Mouse (Mus musculus) forebrain, embryonic 14.5 days (tissue): ENCODE results near the gene Tfg. TPM values are rescaled to one million over a fixed set of nuclear protein-coding genes. Genes with fewer than 3 reads are reported as not detected.
A peak's percentile ranks its signal among the peaks of the same experiment; 100 is the strongest.

Experiments
- ATAC-seq: fragments of 200-750 bp; cut with Nextera tagmentation; 2 replicates; pipeline ENCODE4 v1.8.0; 2017; ENCODE audit warnings: mild to moderate bottlenecking, moderate library complexity
- DNase-seq: peaks from one replicate; pipeline ENCODE4 v3.0.0-alpha.2; 2015; ENCODE audit warnings: low spot score
- H3K27ac ChIP-seq: fragments of 300-500 bp; sonication (generic); 2 replicates; pipeline ENCODE4 v1.5.1; 2014; ENCODE audit warnings: low read depth, mild to moderate bottlenecking, control low read depth, low read length, moderate library complexity
- H3K27me3 ChIP-seq: fragments of 300-500 bp; sonication (generic); replicated peaks from 2 replicates; pipeline ENCODE4 v1.6.1; 2014; ENCODE audit warnings: low read length, control low read depth, mixed read lengths; ENCODE audit not compliant: control insufficient read depth, insufficient read depth
- H3K36me3 ChIP-seq: fragments of 300-500 bp; sonication (generic); 2 replicates; pipeline ENCODE4 v1.6.1; 2014; ENCODE audit warnings: low read length, control low read depth; ENCODE audit not compliant: control insufficient read depth, insufficient read depth
- H3K4me1 ChIP-seq: fragments of 300-500 bp; sonication (generic); 2 replicates; pipeline ENCODE4 v1.6.1; 2014; ENCODE audit warnings: antibody characterized with exemption, low read length, control low read depth; ENCODE audit not compliant: control insufficient read depth, insufficient read depth
- H3K4me2 ChIP-seq: fragments of 300-500 bp; sonication (generic); 2 replicates; pipeline ENCODE4 v1.6.1; 2014; ENCODE audit warnings: mild to moderate bottlenecking, control low read depth, low read length
- H3K4me3 ChIP-seq: fragments of 300-500 bp; sonication (generic); 2 replicates; pipeline ENCODE4 v1.5.1; 2014; ENCODE audit warnings: low read depth, low read length, control low read depth
- H3K9ac ChIP-seq: fragments of 300-500 bp; sonication (generic); 2 replicates; pipeline ENCODE4 v1.6.1; 2014; ENCODE audit warnings: mild to moderate bottlenecking, low read length, control low read depth, moderate library complexity
- H3K9me3 ChIP-seq: fragments of 300-500 bp; sonication (generic); replicated peaks from 2 replicates; pipeline ENCODE4 v1.6.1; 2016; ENCODE audit warnings: low read length, control low read depth, mixed read lengths; ENCODE audit not compliant: control insufficient read depth
- WGBS: fragments of 180-500 bp; shearing (Covaris S2); extraction: QIAGEN DNeasy Blood & Tissue Kit; methylation state at CpG from one replicate; pipeline ENCODE4 v1.1.7; 2014; 5-methylcytosine and 5-hydroxymethylcytosine counted together
- polyA plus RNA-seq: library from polyadenylated mRNA; unstranded; fragments of >200 nt; fragmentation: Nextera tagmentation; extraction: Ambion mirVana; gene quantifications from 2 replicates; pipeline ENCODE4 v1.2.1, GENCODE M21; 2014

Gene Tfg
- 163 and 169 TPM in 2 replicates for polyA plus RNA-seq

- no peaks in the 10 kb centered on the region for H3K27me3 ChIP-seq
- peak within 1 kb of the TSS; percentile 97 for H3K27ac ChIP-seq
- no peaks in the 10 kb centered on the region for H3K9me3 ChIP-seq
- peaks cover 12% of the 10 kb centered on the region for H3K4me1 ChIP-seq
- ATAC-seq (peak; percentile 98), DNase-seq (peak; percentile 100)
- peaks cover 2% of the 10 kb centered on the region; the same call in 1 of the 2 replicates for H3K36me3 ChIP-seq
- peak within 1 kb of the TSS; percentile 64 for H3K4me2 ChIP-seq
- H3K4me3 ChIP-seq = peak within 1 kb of the TSS; percentile 68
- peak within 1 kb of the TSS; percentile 88 for H3K9ac ChIP-seq
- under 1% methylated on average over 59 of the region's 62 CpGs for WGBS
These were observed at the start of gene Tfg for GRCm38 (mm10) chr16:56717224-56718200. TSS of gene Tfg (minus strand) at chr16:56717450.

GRCm38 (mm10) chr16:56729060-56729459, 11.8 kb upstream of the Tfg start:
- H3K27me3 ChIP-seq = no peaks in the 10 kb centered on the region
- DNase-seq = no peak
- H3K27ac ChIP-seq = no peak overlapping the region
- H3K4me2 ChIP-seq = no peak overlapping the region
- no peak for ATAC-seq
- H3K9ac ChIP-seq = no peak overlapping the region
- H3K36me3 ChIP-seq = no peaks in the 10 kb centered on the region
- H3K9me3 ChIP-seq = no peaks in the 10 kb centered on the region
- 44% methylated on average over 1 of the region's 1 CpGs for WGBS
- no peaks in the 10 kb centered on the region for H3K4me1 ChIP-seq
- no peak overlapping the region for H3K4me3 ChIP-seq

- Histone ChIP-seq H3K4me3 (no peak overlapping the region), H3K9ac (no peak overlapping the region), H3K27ac (no peak overlapping the region), H3K4me2 (no peak overlapping the region), H3K9me3 (no peaks in the 10 kb centered on the region), H3K4me1 (no peaks in the 10 kb centered on the region), H3K36me3 (no peaks in the 10 kb centered on the region), H3K27me3 (no peaks in the 10 kb centered on the region)
- ATAC-seq (no peak), DNase-seq (no peak)
- 83% methylated on average over 10 of the region's 10 CpGs for WGBS
These were observed 7.7 kb upstream of the Tfg start for GRCm38 (mm10) chr16:56724927-56725326.

GRCm38 (mm10) chr16:56722357-56722756, 5.1 kb upstream of the Tfg start:
- H3K4me1 ChIP-seq = no peaks in the 10 kb centered on the region
- H3K9me3 ChIP-seq = no peaks in the 10 kb centered on the region
- no peak for DNase-seq
- 72% methylated on average over 4 of the region's 4 CpGs for WGBS
- H3K9ac ChIP-seq = no peak overlapping the region
- no peak overlapping the region for H3K27ac ChIP-seq
- no peaks in the 10 kb centered on the region for H3K27me3 ChIP-seq
- H3K36me3 ChIP-seq = no peaks in the 10 kb centered on the region
- ATAC-seq = no peak
- no peak overlapping the region for H3K4me2 ChIP-seq
- H3K4me3 ChIP-seq = no peak overlapping the region

- Histone ChIP-seq H3K4me3 (no peak overlapping the region), H3K9me3 (no peaks in the 10 kb centered on the region), H3K36me3 (no peaks in the 10 kb centered on the region), H3K9ac (no peak overlapping the region), H3K27me3 (no peaks in the 10 kb centered on the region), H3K27ac (no peak overlapping the region), H3K4me1 (peaks cover 12% of the 10 kb centered on the region), H3K4me2 (no peak overlapping the region)
- ATAC-seq (no peak), DNase-seq (no peak)
These were observed 1.8 kb upstream of the Tfg start for GRCm38 (mm10) chr16:56719031-56719430.

GRCm38 (mm10) chr16:56716557-56717179, 582 bp downstream of the Tfg start:
- Histone ChIP-seq H3K27ac (peak overlapping the region; percentile 97), H3K4me3 (peak overlapping the region; percentile 68), H3K4me1 (peaks cover 12% of the 10 kb centered on the region), H3K4me2 (peak overlapping the region; percentile 64), H3K36me3 (peaks cover 8% of the 10 kb centered on the region), H3K9ac (peak overlapping the region; percentile 88), H3K9me3 (no peaks in the 10 kb centered on the region), H3K27me3 (no peaks in the 10 kb centered on the region)
- peak; percentile 19 for DNase-seq
- WGBS = under 1% methylated on average over 36 of the region's 38 CpGs
- peak; percentile 65 for ATAC-seq

GRCm38 (mm10) chr16:56715608-56716007, 1.6 kb downstream of the Tfg start:
- H3K9ac ChIP-seq = no peak overlapping the region
- H3K27ac ChIP-seq = no peak overlapping the region
- H3K4me3 ChIP-seq = peak overlapping the region; percentile 68; the same call in 1 of the 2 replicates
- ATAC-seq (no peak), DNase-seq (no peak)
- H3K4me2 ChIP-seq = peak overlapping the region; percentile 64
- H3K27me3 ChIP-seq = no peaks in the 10 kb centered on the region
- peaks cover 18% of the 10 kb centered on the region for H3K36me3 ChIP-seq
- WGBS = 77% methylated on average over 3 of the region's 3 CpGs
- no peaks in the 10 kb centered on the region for H3K9me3 ChIP-seq
- H3K4me1 ChIP-seq = peaks cover 12% of the 10 kb centered on the region

GRCm38 (mm10) chr16:56710071-56710470, 7.2 kb downstream of the Tfg start:
- Histone ChIP-seq H3K4me3 (no peak overlapping the region), H3K9me3 (no peaks in the 10 kb centered on the region), H3K4me1 (no peaks in the 10 kb centered on the region; the same call in 1 of the 2 replicates), H3K36me3 (peaks cover 50% of the 10 kb centered on the region), H3K4me2 (no peak overlapping the region), H3K9ac (no peak overlapping the region), H3K27ac (no peak overlapping the region), H3K27me3 (no peaks in the 10 kb centered on the region)
- ATAC-seq = no peak
- WGBS = 97% methylated on average over 3 of the region's 3 CpGs
- no peak for DNase-seq

GRCm38 (mm10) chr16:56705731-56706130, 11.5 kb downstream of the Tfg start:
- ATAC-seq = no peak
- peaks cover 54% of the 10 kb centered on the region for H3K36me3 ChIP-seq
- DNase-seq = no peak

More at GRCm38 (mm10) chr16:56705731-56706130, 11.5 kb downstream of the Tfg start:
- H3K4me3 ChIP-seq = no peak overlapping the region
- no peaks in the 10 kb centered on the region for H3K4me1 ChIP-seq
- H3K27ac ChIP-seq = no peak overlapping the region
- no peaks in the 10 kb centered on the region for H3K27me3 ChIP-seq
- H3K4me2 ChIP-seq = no peak overlapping the region
- H3K9ac ChIP-seq = no peak overlapping the region
- WGBS = 88% methylated on average over 3 of the region's 3 CpGs
- no peaks in the 10 kb centered on the region for H3K9me3 ChIP-seq
